Mouse (Mus musculus) liver, postnatal 0 days (tissue): ENCODE results near the gene Nop10.

Experiments used
- CTCF ChIP-seq: sonication (generic); IDR thresholded peaks from 2 replicates; pipeline ENCODE4 v1.5.1; 2016; ENCODE audit warnings: antibody characterized with exemption, low read depth
- EP300 ChIP-seq: IDR thresholded peaks from 2 replicates; pipeline ENCODE4 v1.6.1; 2016; ENCODE audit warnings: antibody characterized with exemption, low read depth, mild to moderate bottlenecking

DNA sequence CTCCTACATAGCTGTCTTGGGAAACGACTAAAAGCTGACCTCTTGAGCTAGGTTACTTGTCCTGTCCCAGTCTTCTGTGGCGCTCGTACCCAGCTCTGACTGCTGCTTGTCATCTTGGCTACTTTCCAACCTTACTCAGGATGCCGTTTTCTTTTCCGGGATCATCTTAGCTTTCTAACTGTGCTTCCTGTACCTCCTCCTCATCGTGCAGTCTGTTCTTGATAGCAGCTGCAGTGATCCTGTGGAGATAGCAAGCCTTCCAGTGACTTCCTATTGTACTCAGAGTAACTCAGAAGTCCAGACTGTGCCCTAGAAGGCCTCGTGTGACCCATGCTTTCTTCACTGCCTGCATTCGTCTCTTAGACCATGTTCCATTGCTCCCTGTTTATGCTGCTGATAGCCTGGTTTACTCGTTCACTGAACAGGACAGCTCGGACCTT, 47.5 kb downstream of the Nop10 start:
- TF ChIP-seq EP300 = no peak
- no peak for TF ChIP-seq CTCF
